Mouse (Mus musculus) midbrain, embryonic 14.5 days (tissue): Measurements from ENCODE around the gene Batf3. TPM values are rescaled to one million over a fixed set of nuclear protein-coding genes. Genes with fewer than 3 reads are reported as not detected.
"Not testable (repeated sequence)": the region's sequence is repeated elsewhere in the genome, so short reads cannot be mapped to it uniquely, and the experiment has no call there.

ENCODE experiments used
- ATAC-seq: fragments of 200-750 bp; cut with Nextera tagmentation; 2 replicates; pipeline ENCODE4 v1.8.0; 2017; ENCODE audit warnings: moderate number of reproducible peaks, moderate library complexity; ENCODE audit not compliant: low FRiP score, low TSS enrichment
- DNase-seq: peaks from one replicate; pipeline ENCODE4 v3.0.0-alpha.2; 2015
- H3K27ac ChIP-seq: fragments of 300-500 bp; sonication (generic); replicated peaks from 2 replicates; pipeline ENCODE4 v1.5.1; 2014; ENCODE audit warnings: mild to moderate bottlenecking, low read depth, low read length, moderate library complexity
- H3K27me3 ChIP-seq: fragments of 300-500 bp; sonication (generic); 2 replicates; pipeline ENCODE4 v1.6.1; 2014; ENCODE audit warnings: low read length, control low read depth, mixed read lengths; ENCODE audit not compliant: control insufficient read depth, insufficient read depth
- H3K36me3 ChIP-seq: fragments of 300-500 bp; sonication (generic); 2 replicates; pipeline ENCODE4 v1.6.1; 2014; ENCODE audit warnings: low read length, control low read depth; ENCODE audit not compliant: control insufficient read depth, insufficient read depth
- H3K4me1 ChIP-seq: fragments of 300-500 bp; sonication (generic); 2 replicates; pipeline ENCODE4 v1.6.1; 2014; ENCODE audit warnings: mild to moderate bottlenecking, antibody characterized with exemption, low read length, control low read depth; ENCODE audit not compliant: control insufficient read depth, insufficient read depth
- H3K4me2 ChIP-seq: fragments of 300-500 bp; sonication (generic); 2 replicates; pipeline ENCODE4 v1.6.1; 2014; ENCODE audit warnings: mild to moderate bottlenecking, low read length, moderate library complexity
- H3K4me3 ChIP-seq: fragments of 300-500 bp; sonication (generic); replicated peaks from 2 replicates; pipeline ENCODE4 v1.5.1; 2014; ENCODE audit warnings: low read depth, low read length
- H3K9ac ChIP-seq: fragments of 300-500 bp; sonication (generic); replicated peaks from 2 replicates; pipeline ENCODE4 v1.6.1; 2014; ENCODE audit warnings: mild to moderate bottlenecking, low read length, moderate library complexity
- H3K9me3 ChIP-seq: fragments of 300-500 bp; sonication (generic); 2 replicates; pipeline ENCODE4 v1.6.1; 2016; ENCODE audit warnings: low read length, control low read depth, mixed read lengths; ENCODE audit not compliant: control insufficient read depth
- WGBS: fragments of 180-500 bp; shearing (Covaris S2); extraction: QIAGEN DNeasy Blood & Tissue Kit; methylation state at CpG from one replicate; pipeline ENCODE4 v1.1.7; 2014; 5-methylcytosine and 5-hydroxymethylcytosine counted together
- polyA plus RNA-seq: library from polyadenylated mRNA; unstranded; fragments of >200 nt; fragmentation: Nextera tagmentation; extraction: Ambion mirVana; gene quantifications from 2 replicates; pipeline ENCODE4 v1.2.1, GENCODE M21; 2014

The Batf3 gene
- polyA plus RNA-seq, 1 experiment from 2014 or later = 0.61 TPM

DNA sequence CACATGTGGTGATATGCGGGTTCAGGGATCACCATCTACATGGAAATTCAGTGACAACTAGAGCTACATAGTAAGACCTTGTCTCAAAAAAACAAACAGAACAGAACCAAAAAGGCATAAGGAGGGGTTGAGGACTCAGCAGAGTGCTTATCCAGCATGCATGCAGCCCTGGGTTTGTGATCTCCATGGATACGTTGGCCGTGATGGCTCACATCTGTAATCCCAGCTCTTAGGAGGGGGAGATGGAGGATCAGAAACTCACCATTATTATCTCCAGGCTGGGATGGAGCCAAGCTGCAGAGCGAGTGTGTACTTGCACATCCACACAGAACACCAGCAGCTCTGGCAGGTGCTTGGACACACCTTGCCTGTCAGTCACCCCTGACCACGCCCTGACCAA is 34.6 kb downstream of the Batf3 start:
- Histone ChIP-seq H3K4me3 (no peak overlapping the region), H3K36me3 (no peaks in the 10 kb centered on the region), H3K4me1 (no peaks in the 10 kb centered on the region), H3K27me3 (no peaks in the 10 kb centered on the region), H3K4me2 (no peak overlapping the region), H3K9me3 (no peaks in the 10 kb centered on the region; the same call in 1 of the 2 replicates), H3K27ac (no peak overlapping the region), H3K9ac (no peak overlapping the region)
- DNase-seq (peak; percentile 16), ATAC-seq (no peak)
- 49% methylated on average over 5 of the region's 5 CpGs for WGBS

DNA sequence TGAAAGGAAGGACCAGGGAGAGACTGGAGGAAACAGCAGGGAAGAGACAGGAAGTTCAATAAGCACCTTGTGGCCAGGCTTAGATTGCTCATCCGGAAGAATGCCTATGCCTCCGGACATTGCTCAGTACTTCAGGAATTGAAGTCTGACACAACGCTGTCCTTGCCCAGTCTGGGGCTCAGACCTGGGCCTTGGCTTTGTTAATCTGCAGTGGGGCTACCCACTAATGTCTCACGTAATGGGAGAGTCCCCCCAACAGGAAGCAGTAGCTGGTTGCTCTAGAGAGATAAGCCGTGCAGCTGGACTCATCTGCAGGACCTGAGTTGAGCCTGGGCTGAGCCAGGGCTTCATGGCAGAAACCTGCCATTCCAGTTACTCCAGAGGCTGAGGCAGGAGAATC is 35.3 kb downstream of the Batf3 start:
- WGBS = 62% methylated on average over 5 of the region's 5 CpGs

DNA sequence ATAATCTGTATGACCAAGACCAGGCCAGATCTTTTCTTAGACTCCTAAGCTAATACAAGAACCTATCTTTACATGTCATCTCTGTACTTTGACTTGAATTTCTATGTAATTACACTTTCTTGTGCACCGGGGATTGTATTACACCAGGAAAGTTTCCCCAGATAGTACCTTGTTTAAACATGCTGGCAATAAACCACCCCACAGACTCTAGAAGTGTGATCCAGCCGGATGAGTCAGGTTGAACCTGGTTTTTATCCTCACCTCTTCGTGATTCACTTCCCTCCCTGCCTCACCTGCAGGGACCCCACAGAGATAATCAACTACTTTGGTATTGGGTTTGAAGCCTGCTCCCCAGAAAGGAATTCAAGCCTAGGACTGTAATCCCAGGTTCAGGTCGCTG is 37.8 kb downstream of the Batf3 start:
- WGBS = 58% methylated on average over 4 of the region's 4 CpGs
- DNase-seq = no peak

More for the DNA sequence above, 35.3 kb downstream of the Batf3 start:
- no peak for ATAC-seq
- Histone ChIP-seq H3K9ac (no peak overlapping the region), H3K4me2 (no peak overlapping the region), H3K9me3 (no peaks in the 10 kb centered on the region; the same call in 1 of the 2 replicates), H3K27me3 (no peaks in the 10 kb centered on the region), H3K4me1 (no peaks in the 10 kb centered on the region), H3K4me3 (no peak overlapping the region), H3K36me3 (no peaks in the 10 kb centered on the region), H3K27ac (no peak overlapping the region)
- no peak for DNase-seq

DNA sequence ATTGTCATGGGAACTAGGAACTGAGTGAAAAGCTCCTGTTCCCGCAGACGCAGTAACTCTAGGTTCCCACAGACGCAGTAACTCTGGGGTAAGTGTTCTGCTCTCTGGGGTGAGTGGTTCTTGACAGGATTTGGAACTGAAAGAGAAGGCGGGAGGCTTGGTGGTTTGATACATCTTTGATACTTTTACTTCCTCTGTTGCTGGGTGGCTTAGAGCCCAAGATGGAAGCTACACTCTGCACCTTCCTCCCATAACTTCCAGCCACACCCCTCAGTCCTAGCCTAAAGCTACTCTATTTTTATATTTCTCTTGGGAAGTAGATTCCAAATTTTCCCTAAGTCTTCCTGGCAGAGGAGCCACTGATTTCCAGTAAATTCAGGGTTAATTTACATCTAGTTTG is 40.8 kb downstream of the Batf3 start:
- DNase-seq = no peak
- no peaks in the 10 kb centered on the region for H3K4me1 ChIP-seq
- 86% methylated on average over 4 of the region's 4 CpGs for WGBS

More for the DNA sequence above, 37.8 kb downstream of the Batf3 start:
- Histone ChIP-seq H3K4me2 (no peak overlapping the region), H3K4me3 (no peak overlapping the region), H3K27ac (no peak overlapping the region), H3K27me3 (no peaks in the 10 kb centered on the region), H3K4me1 (no peaks in the 10 kb centered on the region), H3K36me3 (no peaks in the 10 kb centered on the region), H3K9me3 (no peaks in the 10 kb centered on the region), H3K9ac (no peak overlapping the region)
- no peak for ATAC-seq

DNA sequence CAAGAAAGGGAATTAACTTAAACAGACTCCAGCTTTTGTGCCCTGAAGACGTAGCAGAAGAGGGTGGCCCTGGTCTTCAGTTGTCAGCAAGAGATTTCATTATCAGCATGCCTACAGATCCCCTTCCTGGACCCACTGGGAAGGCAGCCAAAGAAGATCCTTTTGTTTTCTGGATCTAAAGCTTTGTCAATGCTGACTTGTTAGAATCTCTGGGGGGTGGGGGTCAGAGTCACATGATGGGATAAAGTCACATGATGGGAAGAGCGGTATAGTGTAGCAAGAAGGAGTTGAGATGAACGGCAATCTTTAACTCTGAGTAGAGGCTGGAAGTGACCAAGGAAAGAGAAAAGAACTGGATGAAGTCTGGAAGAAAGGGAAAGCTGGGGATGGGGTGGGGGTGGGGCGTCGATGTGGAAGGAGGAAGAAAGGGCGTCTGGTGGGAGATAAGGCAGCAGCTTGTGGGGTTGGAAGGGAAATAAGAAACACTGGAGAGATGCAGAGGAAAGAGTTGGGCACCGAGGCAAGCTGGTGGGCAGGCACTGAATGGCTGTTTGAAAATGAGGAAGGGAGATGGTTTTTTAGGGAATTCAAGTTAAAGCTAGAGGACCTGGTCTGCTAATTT is 41.3 kb downstream of the Batf3 start:
- WGBS = 70% methylated on average over 7 of the region's 7 CpGs
- no peak for ATAC-seq
- H3K27me3 ChIP-seq = no peaks in the 10 kb centered on the region
- DNase-seq = peak; percentile 23
- H3K27ac ChIP-seq = no peak overlapping the region
- H3K4me2 ChIP-seq = no peak overlapping the region
- no peaks in the 10 kb centered on the region for H3K4me1 ChIP-seq
- no peak overlapping the region for H3K4me3 ChIP-seq
- no peaks in the 10 kb centered on the region for H3K36me3 ChIP-seq
- H3K9ac ChIP-seq = no peak overlapping the region
- H3K9me3 ChIP-seq = no peaks in the 10 kb centered on the region

More for the DNA sequence above, 40.8 kb downstream of the Batf3 start:
- Histone ChIP-seq H3K27ac (no peak overlapping the region), H3K27me3 (no peaks in the 10 kb centered on the region), H3K4me2 (no peak overlapping the region), H3K9ac (no peak overlapping the region), H3K9me3 (no peaks in the 10 kb centered on the region), H3K4me3 (no peak overlapping the region), H3K36me3 (no peaks in the 10 kb centered on the region)
- ATAC-seq = no peak

DNA sequence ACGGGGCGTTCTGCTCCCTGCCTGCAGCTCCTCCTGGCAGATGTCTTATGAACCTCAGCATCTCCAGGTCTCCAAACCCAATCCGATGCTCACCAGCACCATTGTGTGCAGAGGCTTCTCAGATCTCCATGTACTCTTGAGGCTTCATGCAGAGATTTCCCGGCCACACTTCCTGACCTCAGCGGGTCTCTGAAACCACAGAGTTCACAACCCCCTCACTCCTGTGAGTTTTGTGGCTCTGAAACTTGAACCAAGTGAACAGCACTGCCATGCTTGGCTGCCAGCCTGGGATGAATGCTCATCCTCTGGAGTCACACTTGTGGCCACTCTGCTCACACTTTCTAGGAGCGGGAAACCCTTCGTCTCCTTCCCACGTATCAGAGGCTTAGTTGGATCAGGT is 43.3 kb downstream of the Batf3 start:
- no peaks in the 10 kb centered on the region for H3K9me3 ChIP-seq
- no peak overlapping the region for H3K4me2 ChIP-seq
- ATAC-seq = no peak
- H3K4me3 ChIP-seq = no peak overlapping the region
- no peak for DNase-seq
- H3K27me3 ChIP-seq = no peaks in the 10 kb centered on the region
- no peak overlapping the region for H3K9ac ChIP-seq
- no peaks in the 10 kb centered on the region for H3K36me3 ChIP-seq
- WGBS = 85% methylated on average over 8 of the region's 8 CpGs
- no peaks in the 10 kb centered on the region for H3K4me1 ChIP-seq
- no peak overlapping the region for H3K27ac ChIP-seq

DNA sequence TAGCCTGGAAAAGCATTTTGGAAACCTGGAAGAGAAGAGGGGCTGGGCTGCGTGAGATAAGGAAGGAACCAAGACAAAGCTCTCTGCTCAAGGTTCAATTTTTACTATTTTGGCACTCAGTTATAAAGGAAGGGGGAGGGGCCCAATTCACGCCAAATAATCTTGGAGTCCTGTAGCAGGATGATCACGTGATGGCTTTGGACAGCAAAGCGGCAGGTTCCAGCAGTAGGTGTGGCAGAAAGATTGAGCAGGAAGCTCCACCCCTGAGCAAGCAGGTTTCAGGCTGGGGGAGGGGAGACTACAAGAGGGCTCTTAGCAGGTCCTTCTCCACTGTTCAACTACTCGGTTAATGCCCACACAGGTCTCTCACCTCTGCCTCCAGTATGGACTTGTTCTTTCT is 51.8 kb downstream of the Batf3 start:
- not testable (repeated sequence) for H3K9ac ChIP-seq, H3K4me1 ChIP-seq, H3K4me2 ChIP-seq, H3K9me3 ChIP-seq, DNase-seq, ATAC-seq, H3K27me3 ChIP-seq, H3K36me3 ChIP-seq, H3K4me3 ChIP-seq, H3K27ac ChIP-seq
- WGBS = 86% methylated on average over 5 of the region's 5 CpGs

DNA sequence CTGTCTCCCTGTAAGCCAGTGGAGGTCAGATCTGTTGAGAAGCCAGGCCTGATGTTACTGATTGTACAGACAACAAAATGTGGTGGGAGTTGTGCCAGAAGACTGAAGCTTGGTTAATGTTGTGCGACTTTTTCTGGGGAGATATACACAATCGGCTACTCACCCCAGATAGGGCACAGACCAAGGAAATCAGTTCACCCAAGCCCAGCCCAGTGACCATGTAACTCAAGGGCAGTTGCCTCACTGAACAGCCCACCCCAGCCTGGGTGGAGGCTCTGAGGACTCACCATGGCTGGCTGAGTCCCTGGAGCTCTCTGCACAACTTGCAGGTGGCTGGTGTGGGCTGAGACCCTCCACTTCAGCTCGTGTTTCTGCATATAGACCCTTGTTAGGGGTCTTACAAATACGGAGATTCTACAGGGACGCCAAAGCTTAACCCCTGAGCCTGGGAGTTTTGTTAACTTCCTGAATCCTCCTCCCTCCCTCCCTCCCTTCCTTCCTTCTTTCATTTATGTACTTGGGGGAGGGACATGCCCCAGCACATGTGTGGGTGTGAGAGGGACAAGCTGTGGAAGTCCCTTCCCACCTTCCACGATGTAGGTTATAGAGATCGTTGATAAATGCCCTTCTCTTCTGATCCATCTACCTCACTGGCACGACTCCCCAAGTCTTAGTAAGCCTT is 53.4 kb downstream of the Batf3 start:
- no peak overlapping the region for H3K4me3 ChIP-seq
- ATAC-seq = no peak
- no peak overlapping the region for H3K27ac ChIP-seq
- H3K27me3 ChIP-seq = no peaks in the 10 kb centered on the region
- no peaks in the 10 kb centered on the region for H3K9me3 ChIP-seq
- no peak overlapping the region for H3K9ac ChIP-seq
- no peaks in the 10 kb centered on the region for H3K4me1 ChIP-seq
- DNase-seq = no peak
- no peak overlapping the region for H3K4me2 ChIP-seq
- WGBS = 82% methylated on average over 8 of the region's 8 CpGs
- H3K36me3 ChIP-seq = no peaks in the 10 kb centered on the region

DNA sequence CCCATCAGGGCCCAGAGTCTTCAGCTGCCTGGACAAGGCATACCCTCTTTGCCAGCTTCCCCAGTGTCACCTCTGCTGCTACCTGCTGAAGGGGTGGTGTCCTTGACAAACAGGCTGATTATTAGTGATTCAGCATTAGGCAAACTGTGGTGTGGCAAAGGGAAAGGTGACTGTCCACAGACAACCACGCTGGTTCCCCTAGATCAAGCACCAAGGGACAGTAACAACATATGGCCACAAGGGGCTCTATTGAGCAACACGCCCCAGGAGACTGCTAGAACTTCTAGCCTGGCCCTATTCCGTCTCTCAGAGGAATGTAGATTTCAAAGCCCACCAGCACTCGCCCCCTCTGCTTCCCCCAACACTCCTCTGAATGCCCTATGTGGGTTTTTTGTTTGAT is 55.4 kb downstream of the Batf3 start:
- no peaks in the 10 kb centered on the region for H3K9me3 ChIP-seq
- H3K36me3 ChIP-seq = no peaks in the 10 kb centered on the region
- no peak overlapping the region for H3K9ac ChIP-seq
- H3K27me3 ChIP-seq = no peaks in the 10 kb centered on the region
- no peak overlapping the region for H3K4me3 ChIP-seq
- no peak overlapping the region for H3K4me2 ChIP-seq
- 19% methylated on average over 4 of the region's 4 CpGs for WGBS
- DNase-seq = peak; percentile 59
- no peaks in the 10 kb centered on the region for H3K4me1 ChIP-seq
- H3K27ac ChIP-seq = no peak overlapping the region
- ATAC-seq = no peak
